Mouse (Mus musculus): ENCODE results near the gene Hes1. TPM values are rescaled to one million over a fixed set of nuclear protein-coding genes. Genes with fewer than 3 reads are reported as not detected.

Gene Hes1
- total RNA-seq, 1 experiment = 17.5 TPM

DNA sequence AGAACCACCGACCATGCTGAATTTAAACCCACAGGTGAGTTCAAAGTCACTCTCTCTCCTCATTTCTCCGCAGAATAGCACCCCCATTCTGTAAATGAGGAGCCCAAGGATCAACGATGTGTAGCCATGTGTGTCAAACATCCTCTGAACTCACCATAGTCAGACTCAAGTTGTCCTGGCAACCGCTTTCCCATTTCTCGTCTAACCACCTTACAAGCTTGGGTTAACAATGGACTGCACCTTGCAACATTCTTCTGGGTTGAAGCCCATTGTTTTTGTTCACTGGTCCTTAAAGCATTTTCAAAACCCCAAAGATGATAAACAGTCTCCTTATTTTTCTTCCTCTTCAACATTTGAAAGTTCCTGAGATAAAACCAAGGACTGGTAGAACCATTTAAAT lies 34.9 kb downstream of the Hes1 start:
- H3K36me3 ChIP-seq (ENCODE audit: control insufficient read depth, insufficient read depth, low read length, poor library complexity, severe bottlenecking) = no peaks in the 10 kb centered on the region
- H3K27ac ChIP-seq (ENCODE audit: insufficient read depth, low read depth, low read length, poor library complexity, severe bottlenecking) = no peak overlapping the region
- TF ChIP-seq MAFK (IDR thresholded peaks at IDR 0.05; ENCODE audit: insufficient read depth, low read depth, low read length) (no peak), CHD2 (IDR thresholded peaks at IDR 0.05; ENCODE audit: low read depth, low read length) (no peak), ZNF384 (IDR thresholded peaks at IDR 0.05; ENCODE audit: low read depth, low read length) (no peak), HCFC1 (IDR thresholded peaks at IDR 0.05; ENCODE audit: borderline replicate concordance, insufficient read depth, low read length) (no peak), ZC3H11A (IDR thresholded peaks at IDR 0.05; ENCODE audit: borderline replicate concordance, low read depth, low read length) (no peak)
- peaks cover 2 to 5% of the 10 kb centered on the region in 2 experiments; a peak in 2 of 4 replicates for H3K4me1 ChIP-seq (ENCODE audit: control insufficient read depth in 2 of 2, insufficient read depth in 2 of 2, low read length in 2 of 2, poor library complexity in 1 of 2)
- no peak overlapping the region for H3K4me3 ChIP-seq (ENCODE audit: insufficient read depth in 1 of 2, low read depth in 1 of 2, low read length in 2 of 2, poor library complexity in 1 of 2, severe bottlenecking in 1 of 2)
- in situ Hi-C loops (cut with MboI; ENCODE audit: low sequenced_read_pairs in 2 of 2, unreplicated experiment in 2 of 2) = no loop called here
- no peak for DNase-seq (ENCODE audit: low read depth, low spot score)
- no peaks in the 10 kb centered on the region for H3K9me3 ChIP-seq (ENCODE audit: control insufficient read depth, insufficient read depth, low read depth, low read length)
- no peak overlapping the region for H3K9ac ChIP-seq (ENCODE audit: insufficient read depth, low read depth, low read length, poor library complexity, severe bottlenecking)

DNA sequence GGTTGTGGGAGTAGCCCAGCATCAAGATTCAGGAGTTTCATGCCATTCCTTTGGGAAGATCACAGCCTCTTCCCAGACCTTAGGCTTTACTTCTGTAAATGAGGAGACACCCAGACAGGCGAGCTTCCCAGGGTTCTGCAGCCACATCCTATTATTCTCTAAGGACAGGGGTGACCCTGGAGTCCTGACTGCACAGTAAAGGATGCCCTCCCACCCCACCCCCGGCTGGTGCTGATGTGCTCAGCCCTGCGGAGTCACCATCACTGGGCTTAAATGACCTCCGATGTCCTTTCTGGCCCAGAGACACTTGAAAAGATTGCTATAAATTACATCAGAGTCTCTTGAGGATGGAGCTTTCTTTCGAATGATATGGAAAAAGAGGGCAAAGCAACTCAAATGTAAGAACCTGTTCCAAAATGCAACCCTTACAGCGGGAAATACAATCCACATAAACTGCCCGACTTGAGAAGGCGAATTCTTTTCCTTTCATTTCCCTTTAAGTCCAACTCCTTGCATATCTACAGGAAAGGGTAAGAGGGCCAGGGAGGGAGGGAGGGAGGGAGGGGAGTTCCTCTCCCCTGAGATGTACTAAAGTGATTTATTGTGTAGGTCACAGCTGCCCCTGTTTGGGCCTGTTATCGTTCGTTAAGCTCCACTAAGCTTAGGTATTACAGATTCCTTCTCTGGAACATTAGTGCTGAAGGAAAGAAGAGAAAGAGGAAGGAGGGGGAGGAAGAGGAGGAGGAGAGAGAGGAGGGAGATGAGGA lies 38.1 kb downstream of the Hes1 start:
- Histone ChIP-seq H3K27ac (ENCODE audit: insufficient read depth, low read depth, low read length, poor library complexity, severe bottlenecking) (no peak overlapping the region), H3K36me3 (ENCODE audit: control insufficient read depth, insufficient read depth, low read length, poor library complexity, severe bottlenecking) (no peaks in the 10 kb centered on the region), H3K9ac (ENCODE audit: insufficient read depth, low read depth, low read length, poor library complexity, severe bottlenecking) (no peak overlapping the region), H3K4me3 (ENCODE audit: insufficient read depth in 1 of 2, low read depth in 1 of 2, low read length in 2 of 2, poor library complexity in 1 of 2, severe bottlenecking in 1 of 2) (no peak overlapping the region), H3K9me3 (ENCODE audit: control insufficient read depth, insufficient read depth, low read depth, low read length) (no peaks in the 10 kb centered on the region), H3K4me1 (ENCODE audit: control insufficient read depth in 2 of 2, insufficient read depth in 2 of 2, low read length in 2 of 2, poor library complexity in 1 of 2) (peaks cover 2 to 5% of the 10 kb centered on the region in 2 experiments; a peak in 1 of 4 replicates)
- DNase-seq (ENCODE audit: low read depth, low spot score) = no peak
- no peak for TF ChIP-seq HCFC1 (IDR thresholded peaks at IDR 0.05; ENCODE audit: borderline replicate concordance, insufficient read depth, low read length)
- TF ChIP-seq ZNF384 (IDR thresholded peaks at IDR 0.05; ENCODE audit: low read depth, low read length) = no peak
- TF ChIP-seq ZC3H11A (IDR thresholded peaks at IDR 0.05; ENCODE audit: borderline replicate concordance, low read depth, low read length) = no peak
- TF ChIP-seq MAFK (IDR thresholded peaks at IDR 0.05; ENCODE audit: insufficient read depth, low read depth, low read length) = no peak
- in situ Hi-C loops (cut with MboI; ENCODE audit: low sequenced_read_pairs in 2 of 2, unreplicated experiment in 2 of 2) = no loop called here

DNA sequence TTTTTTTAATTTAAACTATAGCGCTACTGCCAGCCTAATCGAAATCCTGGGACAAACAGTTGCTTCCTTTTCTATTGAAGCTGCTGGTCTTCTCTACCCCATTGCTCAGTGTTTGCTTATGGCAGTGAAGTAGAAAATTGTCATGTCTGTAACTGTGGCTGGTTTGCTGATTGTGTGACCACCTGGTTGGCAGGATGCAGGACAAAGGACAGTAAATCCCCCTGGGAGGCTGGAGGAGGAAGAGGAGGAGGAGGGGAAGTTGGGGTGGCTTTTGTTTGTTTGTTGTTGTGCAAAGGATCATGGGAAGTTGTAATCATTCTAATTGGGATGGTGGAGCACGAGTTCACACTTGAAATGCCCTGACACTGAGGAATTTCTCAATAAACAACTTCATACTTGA lies 38.8 kb downstream of the Hes1 start:
- no peak overlapping the region for H3K9ac ChIP-seq (ENCODE audit: insufficient read depth, low read depth, low read length, poor library complexity, severe bottlenecking)
- DNase-seq (ENCODE audit: low read depth, low spot score) = no peak
- no peaks in the 10 kb centered on the region for H3K36me3 ChIP-seq (ENCODE audit: control insufficient read depth, insufficient read depth, low read length, poor library complexity, severe bottlenecking)
- no peaks in the 10 kb centered on the region for H3K9me3 ChIP-seq (ENCODE audit: control insufficient read depth, insufficient read depth, low read depth, low read length)
- in situ Hi-C loops (cut with MboI; ENCODE audit: low sequenced_read_pairs in 2 of 2, unreplicated experiment in 2 of 2) = no loop called here
- H3K4me1 ChIP-seq (ENCODE audit: control insufficient read depth in 2 of 2, insufficient read depth in 2 of 2, low read length in 2 of 2, poor library complexity in 1 of 2) = peaks cover 2 to 5% of the 10 kb centered on the region in 2 experiments; a peak in 1 of 4 replicates
- H3K27ac ChIP-seq (ENCODE audit: insufficient read depth, low read depth, low read length, poor library complexity, severe bottlenecking) = no peak overlapping the region
- no peak for TF ChIP-seq ZNF384 (IDR thresholded peaks at IDR 0.05; ENCODE audit: low read depth, low read length)
- no peak for TF ChIP-seq ZC3H11A (IDR thresholded peaks at IDR 0.05; ENCODE audit: borderline replicate concordance, low read depth, low read length)
- no peak for TF ChIP-seq HCFC1 (IDR thresholded peaks at IDR 0.05; ENCODE audit: borderline replicate concordance, insufficient read depth, low read length)
- TF ChIP-seq MAFK (IDR thresholded peaks at IDR 0.05; ENCODE audit: insufficient read depth, low read depth, low read length) = no peak
- no peak for TF ChIP-seq CHD2 (IDR thresholded peaks at IDR 0.05; ENCODE audit: low read depth, low read length)
- no peak overlapping the region for H3K4me3 ChIP-seq (ENCODE audit: insufficient read depth in 1 of 2, low read depth in 1 of 2, low read length in 2 of 2, poor library complexity in 1 of 2, severe bottlenecking in 1 of 2)

GRCm38 (mm10) chr16:30103495-30103894 lies 39.3 kb downstream of the Hes1 start:
- H3K36me3 ChIP-seq (ENCODE audit: control insufficient read depth, insufficient read depth, low read length, poor library complexity, severe bottlenecking) = no peaks in the 10 kb centered on the region
- H3K4me1 ChIP-seq (ENCODE audit: control insufficient read depth in 2 of 2, insufficient read depth in 2 of 2, low read length in 2 of 2, poor library complexity in 1 of 2) = peaks cover 2 to 5% of the 10 kb centered on the region in 2 experiments; a peak in 1 of 4 replicates
- DNase-seq (ENCODE audit: low read depth, low spot score) = no peak
- TF ChIP-seq HCFC1 (IDR thresholded peaks at IDR 0.05; ENCODE audit: borderline replicate concordance, insufficient read depth, low read length) = no peak
- no peak for TF ChIP-seq MAFK (IDR thresholded peaks at IDR 0.05; ENCODE audit: insufficient read depth, low read depth, low read length)
- TF ChIP-seq ZNF384 (IDR thresholded peaks at IDR 0.05; ENCODE audit: low read depth, low read length) = no peak
- TF ChIP-seq CHD2 (IDR thresholded peaks at IDR 0.05; ENCODE audit: low read depth, low read length) = no peak
- no peak for TF ChIP-seq ZC3H11A (IDR thresholded peaks at IDR 0.05; ENCODE audit: borderline replicate concordance, low read depth, low read length)
- no peak overlapping the region for H3K27ac ChIP-seq (ENCODE audit: insufficient read depth, low read depth, low read length, poor library complexity, severe bottlenecking)
- no peak overlapping the region for H3K9ac ChIP-seq (ENCODE audit: insufficient read depth, low read depth, low read length, poor library complexity, severe bottlenecking)
- in situ Hi-C loops (cut with MboI; ENCODE audit: low sequenced_read_pairs in 2 of 2, unreplicated experiment in 2 of 2) = no loop called here
- H3K4me3 ChIP-seq (ENCODE audit: insufficient read depth in 1 of 2, low read depth in 1 of 2, low read length in 2 of 2, poor library complexity in 1 of 2, severe bottlenecking in 1 of 2) = no peak overlapping the region
- H3K9me3 ChIP-seq (ENCODE audit: control insufficient read depth, insufficient read depth, low read depth, low read length) = no peaks in the 10 kb centered on the region
